15 mouse cellular contexts compared by ENCODE assay signal in the genomic region with DNA sequence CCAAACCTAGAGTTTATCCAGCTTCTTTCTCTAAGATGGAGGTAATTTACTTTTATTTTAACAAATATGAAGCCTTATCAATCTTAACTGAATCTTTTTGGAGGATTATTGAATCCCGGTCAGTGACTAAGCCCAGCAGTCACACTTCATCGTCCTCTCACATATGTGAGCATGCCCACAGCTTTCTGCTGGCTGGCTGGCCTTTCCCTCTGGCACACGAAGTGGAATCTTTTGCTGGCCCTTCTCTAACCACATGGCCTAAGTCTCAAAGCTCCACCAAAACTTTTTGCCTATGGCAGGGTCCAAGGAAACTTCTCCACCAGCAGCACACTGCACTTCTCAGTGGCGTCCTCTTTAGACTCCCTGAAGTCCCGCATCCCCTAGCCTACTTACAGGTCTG. TPM values are rescaled to one million over a fixed set of nuclear protein-coding genes. Genes with fewer than 3 reads are reported as not detected.
DNase-seq lines count a peak whose midpoint lies in the region; ATAC-seq and TF ChIP-seq lines count a peak whose summit lies in the region.
"Had no signal": no experiment of that assay in that cellular context is flagged by ENCODE, and none has a peak within 500 bp of the region (broad histone marks: within the 10 kb centered on the region; RNA-seq: fewer than 3 reads in every experiment).

No protein-coding gene starts in this region.

- no peak for TF ChIP-seq CTCF in intestine, postnatal 0 days (IDR thresholded peaks at IDR 0.05; ENCODE audit: low read depth)

- H3K27ac ChIP-seq in intestine, embryonic 14.5 days (ENCODE audit: low read depth): peak overlapping the region; percentile 23; the same call in 1 of the 2 replicates
- H3K27ac ChIP-seq in intestine, postnatal 0 days (ENCODE audit: low read depth, low read length): no peak overlapping the region
- H3K27ac ChIP-seq in midbrain, embryonic 14.5 days (replicated peaks; ENCODE audit: low read depth, low read length): no peak overlapping the region
- no peak overlapping the region for H3K27ac ChIP-seq in midbrain, embryonic 16.5 days (ENCODE audit: low read length)
- peak overlapping the region; percentile 70 for H3K27ac ChIP-seq in heart, embryonic 13.5 days (replicated peaks)
- H3K27ac ChIP-seq: midbrain, embryonic 15.5 days had no signal

- DNase-seq in intestine, embryonic 14.5 days (ENCODE audit: low spot score): no peak
- DNase-seq in midbrain, embryonic 14.5 days: peak; percentile 3
- DNase-seq in thymus, postnatal 0 days (ENCODE audit: low spot score): no peak
- DNase-seq in thymus, postnatal 36 days: no peak
- DNase-seq in urinary bladder, adult 2 months (ENCODE audit: low spot score): no peak
- DNase-seq: adrenal gland, adult 2 months; kidney, adult 2 months; layer of hippocampus, adult 9-11 months; lung, adult 2 months; thymus, postnatal 4 days had no signal

- no peaks in the 10 kb centered on the region for H3K9me3 ChIP-seq in intestine, embryonic 14.5 days (ENCODE audit: control insufficient read depth, low read length)
- no peaks in the 10 kb centered on the region for H3K9me3 ChIP-seq in intestine, postnatal 0 days (ENCODE audit: control insufficient read depth)
- no peaks in the 10 kb centered on the region for H3K9me3 ChIP-seq in midbrain, embryonic 14.5 days (ENCODE audit: control insufficient read depth, low read length)
- H3K9me3 ChIP-seq in midbrain, embryonic 16.5 days (replicated peaks; ENCODE audit: control insufficient read depth, low read length, poor library complexity, severe bottlenecking): no peaks in the 10 kb centered on the region
- no peaks in the 10 kb centered on the region for H3K9me3 ChIP-seq in heart, embryonic 13.5 days
- H3K9me3 ChIP-seq: midbrain, embryonic 15.5 days had no signal

- 49% methylated on average over 5 of the region's 5 CpGs for WGBS in intestine, embryonic 14.5 days
- WGBS in intestine, postnatal 0 days: 61% methylated on average over 5 of the region's 5 CpGs
- 42% methylated on average over 5 of the region's 5 CpGs for WGBS in midbrain, embryonic 14.5 days
- 33% methylated on average over 5 of the region's 5 CpGs for WGBS in midbrain, embryonic 16.5 days
- WGBS in heart, embryonic 13.5 days: 57% methylated on average over 5 of the region's 5 CpGs

- no peak for ATAC-seq in intestine, embryonic 14.5 days (replicated peaks; ENCODE audit: low FRiP score, low TSS enrichment, low read depth)
- ATAC-seq in intestine, postnatal 0 days: no peak
- no peak for ATAC-seq in midbrain, embryonic 14.5 days (ENCODE audit: low FRiP score, low TSS enrichment)
- no peak for ATAC-seq in midbrain, embryonic 16.5 days
- ATAC-seq in heart, embryonic 13.5 days (ENCODE audit: extremely low read depth, insufficient number of reproducible peaks, low FRiP score, low TSS enrichment): no peak
- ATAC-seq: midbrain, embryonic 15.5 days had no signal

- H3K4me2 ChIP-seq in intestine, embryonic 14.5 days (ENCODE audit: low read length): no peak overlapping the region
- H3K4me2 ChIP-seq in intestine, postnatal 0 days (replicated peaks; ENCODE audit: low read depth): no peak overlapping the region
- H3K4me2 ChIP-seq in midbrain, embryonic 14.5 days (ENCODE audit: low read length): no peak overlapping the region
- no peak overlapping the region for H3K4me2 ChIP-seq in midbrain, embryonic 16.5 days (ENCODE audit: low read length)
- H3K4me2 ChIP-seq in heart, embryonic 13.5 days: no peak overlapping the region
- H3K4me2 ChIP-seq: midbrain, embryonic 15.5 days had no signal

- H3K4me1 ChIP-seq in intestine, embryonic 14.5 days (replicated peaks; ENCODE audit: control insufficient read depth, insufficient read depth, low read length): peaks cover 26% of the 10 kb centered on the region
- H3K4me1 ChIP-seq in intestine, postnatal 0 days (replicated peaks; ENCODE audit: control insufficient read depth, insufficient read depth, low read length): peaks cover 24% of the 10 kb centered on the region
- H3K4me1 ChIP-seq in midbrain, embryonic 14.5 days (ENCODE audit: control insufficient read depth, insufficient read depth, low read length): no peaks in the 10 kb centered on the region
- no peaks in the 10 kb centered on the region; the same call in 1 of the 2 replicates for H3K4me1 ChIP-seq in midbrain, embryonic 16.5 days (ENCODE audit: control insufficient read depth, insufficient read depth, low read length)
- peaks cover 77% of the 10 kb centered on the region for H3K4me1 ChIP-seq in heart, embryonic 13.5 days

- no peak overlapping the region for H3K9ac ChIP-seq in intestine, embryonic 14.5 days (ENCODE audit: low read length)
- no peak overlapping the region for H3K9ac ChIP-seq in intestine, postnatal 0 days (ENCODE audit: low read depth, low read length)
- no peak overlapping the region for H3K9ac ChIP-seq in midbrain, embryonic 14.5 days (replicated peaks; ENCODE audit: low read length)
- H3K9ac ChIP-seq in midbrain, embryonic 16.5 days (ENCODE audit: low read depth, low read length): no peak overlapping the region
- H3K9ac ChIP-seq in heart, embryonic 13.5 days: peak overlapping the region; percentile 50
- H3K9ac ChIP-seq: midbrain, embryonic 15.5 days had no signal

- no peak overlapping the region for H3K4me3 ChIP-seq in intestine, embryonic 14.5 days (ENCODE audit: low read depth, low read length)
- H3K4me3 ChIP-seq in intestine, postnatal 0 days (ENCODE audit: low read depth, low read length): no peak overlapping the region
- no peak overlapping the region for H3K4me3 ChIP-seq in midbrain, embryonic 14.5 days (replicated peaks; ENCODE audit: low read depth, low read length)
- H3K4me3 ChIP-seq in midbrain, embryonic 16.5 days (ENCODE audit: low read depth, low read length): no peak overlapping the region
- no peak overlapping the region for H3K4me3 ChIP-seq in heart, embryonic 13.5 days
- H3K4me3 ChIP-seq: erythroblast, embryonic 14.5 days; midbrain, embryonic 15.5 days had no signal

- H3K36me3 ChIP-seq in intestine, embryonic 14.5 days (ENCODE audit: control insufficient read depth, insufficient read depth, low read length): no peaks in the 10 kb centered on the region
- no peaks in the 10 kb centered on the region for H3K36me3 ChIP-seq in intestine, postnatal 0 days (ENCODE audit: control insufficient read depth, insufficient read depth)
- H3K36me3 ChIP-seq in midbrain, embryonic 14.5 days (ENCODE audit: control insufficient read depth, insufficient read depth, low read length): no peaks in the 10 kb centered on the region
- H3K36me3 ChIP-seq in midbrain, embryonic 16.5 days (ENCODE audit: control insufficient read depth, insufficient read depth, low read length): no peaks in the 10 kb centered on the region
- H3K36me3 ChIP-seq in heart, embryonic 13.5 days: no peaks in the 10 kb centered on the region
- H3K36me3 ChIP-seq: midbrain, embryonic 15.5 days had no signal

- H3K27me3 ChIP-seq in intestine, embryonic 14.5 days (replicated peaks; ENCODE audit: control insufficient read depth, insufficient read depth, low read length): no peaks in the 10 kb centered on the region
- H3K27me3 ChIP-seq in intestine, postnatal 0 days (replicated peaks; ENCODE audit: control insufficient read depth, insufficient read depth, low read length): no peaks in the 10 kb centered on the region
- no peaks in the 10 kb centered on the region for H3K27me3 ChIP-seq in midbrain, embryonic 14.5 days (ENCODE audit: control insufficient read depth, insufficient read depth, low read length)
- no peaks in the 10 kb centered on the region for H3K27me3 ChIP-seq in midbrain, embryonic 16.5 days (ENCODE audit: control insufficient read depth, insufficient read depth, low read depth, low read length)
- H3K27me3 ChIP-seq in heart, embryonic 13.5 days (replicated peaks): no peaks in the 10 kb centered on the region
- H3K27me3 ChIP-seq: midbrain, embryonic 15.5 days had no signal

RNA-seq across cellular contexts. Expression of gene Lcmt1, which starts 27.7 kb away (rescaled TPM):
- 46.3 and 48.8 TPM in 2 replicates for polyA plus RNA-seq in intestine, embryonic 14.5 days (2014; fragmentation: Nextera tagmentation; extraction: Ambion mirVana)
- polyA plus RNA-seq in intestine, postnatal 0 days (2015; fragmentation: Nextera tagmentation; extraction: Ambion mirVana): 36.2 and 41.5 TPM in 2 replicates
- polyA plus RNA-seq in midbrain, embryonic 14.5 days (2014; fragmentation: Nextera tagmentation; extraction: Ambion mirVana): 100 and 115 TPM in 2 replicates
- polyA plus RNA-seq in midbrain, embryonic 16.5 days (2015; fragmentation: Nextera tagmentation; extraction: Ambion mirVana): 110 and 117 TPM in 2 replicates
- polyA plus RNA-seq in heart, embryonic 13.5 days (2015; fragmentation: Nextera tagmentation; extraction: Ambion mirVana): 36.7 and 37.3 TPM in 2 replicates
- polyA plus RNA-seq in thymus, postnatal 0 days (2015; fragmentation: Nextera tagmentation; extraction: Ambion mirVana): 50.4 and 51.1 TPM in 2 replicates
- polyA plus RNA-seq in urinary bladder, adult 2 months (2012; rRNA removed): 36.6 and 38.2 TPM in 2 replicates

RNA-seq across cellular contexts. Expression of gene Arhgap17, which starts 27.8 kb away (rescaled TPM):
- 27.2 and 28.9 TPM in 2 replicates for polyA plus RNA-seq in intestine, embryonic 14.5 days (2014; fragmentation: Nextera tagmentation; extraction: Ambion mirVana)
- polyA plus RNA-seq in intestine, postnatal 0 days (2015; fragmentation: Nextera tagmentation; extraction: Ambion mirVana): 17.2 and 18.0 TPM in 2 replicates
- 8.1 and 12.0 TPM in 2 replicates for polyA plus RNA-seq in midbrain, embryonic 14.5 days (2014; fragmentation: Nextera tagmentation; extraction: Ambion mirVana)
- polyA plus RNA-seq in midbrain, embryonic 16.5 days (2015; fragmentation: Nextera tagmentation; extraction: Ambion mirVana): 8.3 and 8.9 TPM in 2 replicates
- polyA plus RNA-seq in heart, embryonic 13.5 days (2015; fragmentation: Nextera tagmentation; extraction: Ambion mirVana): 16.3 and 17.5 TPM in 2 replicates
- polyA plus RNA-seq in thymus, postnatal 0 days (2015; fragmentation: Nextera tagmentation; extraction: Ambion mirVana): 9.6 and 11.7 TPM in 2 replicates
- polyA plus RNA-seq in urinary bladder, adult 2 months (2012; rRNA removed): 27.4 and 27.9 TPM in 2 replicates

Comparison
In these comparisons a context has a peak if more than half of its experiments do, and no peak if none do; other contexts are left out.
1. H3K27ac ChIP-seq: peak in intestine, embryonic 14.5 days (single experiment) and heart, embryonic 13.5 days (single experiment); none in intestine, postnatal 0 days (single experiment), midbrain, embryonic 14.5 days (single experiment) and midbrain, embryonic 16.5 days (single experiment).